10 mouse cellular contexts compared by ENCODE assay signal in the genomic region with DNA sequence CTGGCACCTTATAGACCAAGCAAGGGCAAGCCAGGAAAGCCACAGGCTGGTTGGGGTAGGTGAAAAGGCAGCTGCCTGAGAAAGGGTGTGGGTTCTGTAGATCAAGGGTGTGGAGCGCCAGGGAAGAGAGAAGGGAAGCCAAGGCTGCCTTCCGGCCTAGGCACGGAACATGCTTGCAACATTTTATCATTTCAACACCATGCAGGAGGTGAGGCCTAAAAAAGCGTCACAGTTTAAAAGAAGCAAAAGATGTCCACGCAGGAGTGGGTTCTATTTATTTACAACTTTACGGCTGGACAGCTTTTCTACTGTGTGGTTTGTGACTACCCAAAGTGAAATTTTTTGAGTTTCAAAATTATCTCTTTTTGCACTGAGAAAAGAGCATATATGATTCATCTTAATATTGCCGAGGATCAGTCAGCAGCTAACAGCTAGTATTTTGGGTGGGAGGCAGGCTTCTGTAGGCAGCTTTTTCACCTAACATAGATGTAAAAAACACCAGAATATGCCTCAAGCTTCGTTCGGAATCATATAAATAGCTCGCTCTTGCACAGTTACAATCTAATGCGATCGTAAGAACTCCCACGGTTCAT.
DNase-seq lines count a peak whose midpoint lies in the region; ATAC-seq and TF ChIP-seq lines count a peak whose summit lies in the region.
"Had no signal": no experiment of that assay in that cellular context is flagged by ENCODE, and none has a peak within 500 bp of the region (broad histone marks: within the 10 kb centered on the region; RNA-seq: fewer than 3 reads in every experiment).

No protein-coding gene starts in this region.

- 88% methylated on average over 13 of the region's 13 CpGs for WGBS in kidney, adult 2 months

- TF ChIP-seq CTCF in layer of hippocampus, adult 2 months (conservative IDR thresholded peaks at IDR 0.05) = no peak
- TF ChIP-seq CTCF in kidney, adult 2 months (conservative IDR thresholded peaks at IDR 0.05; ENCODE audit: insufficient read depth, insufficient read length, low read depth, low read length) = no peak

- no peak for TF ChIP-seq POLR2A in kidney, adult 2 months (IDR thresholded peaks at IDR 0.05; ENCODE audit: low read depth, low read length)

- ATAC-seq in granulocyte monocyte progenitor cell, adult 5-6 weeks (replicated peaks; ENCODE audit: poor library complexity, severe bottlenecking) = peak; percentile 97

- no peak overlapping the region for H3K4me3 ChIP-seq in layer of hippocampus, adult 2 months
- no peak overlapping the region for H3K4me3 ChIP-seq in kidney, adult 2 months (ENCODE audit: insufficient read depth, low read depth, low read length)
- H3K4me3 ChIP-seq: embryonic facial prominence, embryonic 12.5 days; liver, embryonic 15.5 days had no signal

- no peaks in the 10 kb centered on the region for H3K27me3 ChIP-seq in kidney, adult 2 months (replicated peaks; ENCODE audit: control insufficient read depth, insufficient read depth, low read length)
- H3K27me3 ChIP-seq: embryonic facial prominence, embryonic 12.5 days; liver, embryonic 15.5 days had no signal

- no peaks in the 10 kb centered on the region for H3K36me3 ChIP-seq in kidney, adult 2 months (ENCODE audit: control insufficient read depth, insufficient read depth, low read length)
- H3K36me3 ChIP-seq: embryonic facial prominence, embryonic 12.5 days; liver, embryonic 15.5 days had no signal

- peak overlapping the region; percentile 86 for H3K27ac ChIP-seq in layer of hippocampus, adult 2 months
- H3K27ac ChIP-seq in kidney, adult 2 months (ENCODE audit: insufficient read depth, low read depth, low read length) = no peak overlapping the region
- H3K27ac ChIP-seq: embryonic facial prominence, embryonic 12.5 days; liver, embryonic 15.5 days had no signal

- DNase-seq in layer of hippocampus, adult 2 months (ENCODE audit: low spot score in 2 of 2) = peak in 1 of 2 experiments; percentile 58
- no peak for DNase-seq in layer of hippocampus, postnatal 10 days (ENCODE audit: low spot score in 2 of 2)
- DNase-seq in brain, adult 2 months (ENCODE audit: low read depth, low spot score) = peak; percentile 85
- peak; percentile 54 for DNase-seq in right cerebral cortex, postnatal 25 days
- no peak for DNase-seq in kidney, adult 2 months
- no peak for DNase-seq in layer of hippocampus, postnatal 25 days (ENCODE audit: extremely low spot score in 1 of 2, low spot score in 1 of 2)
- no peak for DNase-seq in c-Kit-positive CD71-positive TER-119-positive erythroid progenitor cells, embryonic 14.5 days (ENCODE audit: low spot score)

- H3K4me1 ChIP-seq in kidney, adult 2 months (ENCODE audit: control insufficient read depth, insufficient read depth, low read length) = no peaks in the 10 kb centered on the region; the same call in 1 of the 2 replicates
- H3K4me1 ChIP-seq: liver, embryonic 15.5 days had no signal

Comparison
In these comparisons a context has a peak if more than half of its experiments do, and no peak if none do; other contexts are left out.
1. DNase-seq: peak in brain, adult 2 months (single experiment) and right cerebral cortex, postnatal 25 days (single experiment); none in layer of hippocampus, postnatal 10 days (0 of 2), kidney, adult 2 months (single experiment), layer of hippocampus, postnatal 25 days (0 of 2) and c-Kit-positive CD71-positive TER-119-positive erythroid progenitor cells, embryonic 14.5 days (single experiment).